Comparison of ENCODE assay signal across 21 mouse cellular contexts in genomic region chr1:90803104-90803503, GRCm38 (mm10). TPM values are rescaled to one million over a fixed set of nuclear protein-coding genes. Genes with fewer than 3 reads are reported as not detected.
"Had no signal": no experiment of that assay in that cellular context is flagged by ENCODE, and none has a peak within 500 bp of the region (broad histone marks: within the 10 kb centered on the region; RNA-seq: fewer than 3 reads in every experiment).

No protein-coding gene starts in this region.

- DNase-seq: liver, postnatal 0 days; lung, adult 2 months; lung, postnatal 14 days; lung, postnatal 36 days; retina, postnatal 1 day; right cerebral cortex, adult 18-20 months; right cerebral cortex, postnatal 25 days; right cerebral cortex, postnatal 4 days; spleen, adult 18-20 months; thymus, adult 2 months; thymus, postnatal 25 days; thymus, postnatal 4 days had no signal

- H3K36me3 ChIP-seq: liver, embryonic 15.5 days; midbrain, embryonic 13.5 days; midbrain, embryonic 15.5 days; neural tube, embryonic 13.5 days; neural tube, embryonic 15.5 days had no signal

- H3K4me3 ChIP-seq: liver, embryonic 15.5 days; lung, embryonic 15.5 days; megakaryocyte, embryonic 14.5 days; midbrain, embryonic 13.5 days; midbrain, embryonic 15.5 days; neural tube, embryonic 13.5 days; neural tube, embryonic 15.5 days had no signal

- H3K27me3 ChIP-seq: liver, embryonic 15.5 days; lung, embryonic 15.5 days; midbrain, embryonic 13.5 days; midbrain, embryonic 15.5 days; neural tube, embryonic 13.5 days; neural tube, embryonic 15.5 days had no signal

RNA-seq across cellular contexts. Expression of gene Col6a3, which starts 40.7 kb away (rescaled TPM):
- total RNA-seq: megakaryocyte progenitor cell, adult 5-6 weeks; monocyte, adult 5-6 weeks had no signal
